Mouse (Mus musculus) thymus, adult 2 months (tissue): ENCODE results near the gene Arid3c. TPM values are rescaled to one million over a fixed set of nuclear protein-coding genes. Genes with fewer than 3 reads are reported as not detected.

Experiments
- DNase-seq: peaks from one replicate; pipeline ENCODE4 v3.0.0; 2021
- H3K27ac ChIP-seq: fragments of 200-500 bp; 2 replicates; pipeline ENCODE4 v1.5.1; 2012; ENCODE audit warnings: low read length, control low read depth; ENCODE audit not compliant: control insufficient read depth, insufficient read depth
- H3K27me3 ChIP-seq: fragments of 200-500 bp; 2 replicates; pipeline ENCODE4 v1.6.1; 2012; ENCODE audit warnings: mild to moderate bottlenecking, low read length, moderate library complexity, mixed read lengths; ENCODE audit not compliant: control insufficient read depth, insufficient read depth
- H3K36me3 ChIP-seq: fragments of 200-500 bp; 2 replicates; pipeline ENCODE4 v1.6.1; 2012; ENCODE audit warnings: mild to moderate bottlenecking, low read length, moderate library complexity; ENCODE audit not compliant: control insufficient read depth, insufficient read depth
- H3K4me1 ChIP-seq: fragments of 200-500 bp; replicated peaks from 2 replicates; pipeline ENCODE4 v1.6.1; 2012; ENCODE audit warnings: low read length; ENCODE audit not compliant: control insufficient read depth, insufficient read depth
- H3K4me3 ChIP-seq: fragments of 200-500 bp; 2 replicates; pipeline ENCODE4 v1.5.1; 2012; ENCODE audit warnings: mild to moderate bottlenecking, low read length, control low read depth, moderate library complexity; ENCODE audit not compliant: control insufficient read depth, insufficient read depth
- CTCF ChIP-seq: fragments of 200-500 bp; IDR thresholded peaks from 2 replicates; pipeline ENCODE4 v1.5.1; 2012; ENCODE audit warnings: mild to moderate bottlenecking, control low read depth, low read length, moderate library complexity, borderline replicate concordance; ENCODE audit not compliant: control insufficient read depth, poor library complexity, insufficient read depth; ENCODE audit errors: extremely low read depth
- POLR2A ChIP-seq: fragments of 200-500 bp; IDR thresholded peaks from 2 replicates; pipeline ENCODE4 v1.6.1; 2012; ENCODE audit warnings: mild to moderate bottlenecking, low read length, control low read depth, moderate library complexity; ENCODE audit not compliant: control insufficient read depth, poor library complexity, insufficient read depth; ENCODE audit errors: extremely low read depth
- WGBS: fragments of 180-500 bp; shearing (Covaris S2); methylation state at CpG from one replicate; pipeline ENCODE4 v1.1.7; 2018; 5-methylcytosine and 5-hydroxymethylcytosine counted together
- polyA plus RNA-seq: library from polyadenylated mRNA; depleted of rRNA; stranded (reverse); fragments of >200 nt; gene quantifications from 2 replicates; pipeline ENCODE4 v1.2.3, GENCODE M21; 2012

Arid3c gene
- polyA plus RNA-seq, 1 experiment, result 0.15 TPM

DNA sequence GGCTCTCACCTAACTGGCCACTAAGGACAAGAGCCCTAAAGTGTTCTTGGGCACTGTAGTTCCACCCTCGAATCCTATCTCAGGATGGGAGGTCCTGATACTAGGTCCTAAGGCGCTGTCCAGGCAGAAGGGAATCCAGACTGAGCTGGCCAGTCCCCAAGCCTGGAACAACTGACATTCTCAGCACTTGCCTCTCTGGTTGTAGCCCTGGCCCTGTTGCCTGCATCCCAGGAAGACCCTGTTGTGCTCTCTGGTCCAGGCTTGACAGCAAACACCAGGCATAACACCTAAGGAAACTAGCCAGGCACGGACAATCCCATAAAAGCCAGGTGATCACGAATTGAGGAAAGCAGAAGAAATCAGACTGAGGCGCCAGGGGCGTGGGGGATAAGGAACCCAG lies 48.2 kb downstream of the Arid3c start:
- no peak for DNase-seq
- Histone ChIP-seq H3K27ac (no peak overlapping the region), H3K4me3 (no peak overlapping the region), H3K27me3 (no peaks in the 10 kb centered on the region; the same call in 1 of the 2 replicates), H3K4me1 (no peaks in the 10 kb centered on the region), H3K36me3 (no peaks in the 10 kb centered on the region)
- TF ChIP-seq POLR2A (no peak), CTCF (no peak)
- WGBS, result 26% methylated on average over 6 of the region's 6 CpGs

GRCm38 (mm10) chr4:41681947-41682346 lies 49.0 kb downstream of the Arid3c start:
- H3K27ac ChIP-seq, result no peak overlapping the region
- TF ChIP-seq CTCF, result no peak
- TF ChIP-seq POLR2A, result no peak

DNA sequence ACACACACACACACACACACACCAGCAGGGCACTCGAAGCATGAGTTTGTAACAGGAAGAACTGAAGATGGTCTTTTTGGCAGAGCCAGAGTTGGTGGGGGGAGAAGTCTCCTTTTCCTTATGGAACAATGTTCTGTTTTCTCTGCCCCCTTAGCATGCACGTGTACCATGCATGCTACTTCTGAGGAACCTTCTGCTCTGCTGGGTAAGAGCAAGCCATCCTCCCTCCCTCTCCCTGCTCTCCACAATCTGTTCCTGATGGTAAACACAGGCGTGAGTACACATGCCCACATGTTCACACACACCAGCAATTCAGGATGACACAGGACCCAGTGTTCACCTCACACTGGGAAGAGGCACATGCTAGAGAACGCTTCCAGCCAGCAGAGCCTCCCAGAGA lies 49.8 kb downstream of the Arid3c start:
- H3K27me3 ChIP-seq, result no peaks in the 10 kb centered on the region; the same call in 1 of the 2 replicates
- 38% methylated on average over 4 of the region's 4 CpGs for WGBS

More at GRCm38 (mm10) chr4:41681947-41682346, 49.0 kb downstream of the Arid3c start:
- DNase-seq, result no peak
- no peak overlapping the region for H3K4me3 ChIP-seq
- whole genome bisulfite sequencing, result 77% methylated on average over 10 of the region's 10 CpGs
- no peaks in the 10 kb centered on the region for H3K36me3 ChIP-seq
- H3K27me3 ChIP-seq, result no peaks in the 10 kb centered on the region; the same call in 1 of the 2 replicates
- H3K4me1 ChIP-seq, result no peaks in the 10 kb centered on the region

DNA sequence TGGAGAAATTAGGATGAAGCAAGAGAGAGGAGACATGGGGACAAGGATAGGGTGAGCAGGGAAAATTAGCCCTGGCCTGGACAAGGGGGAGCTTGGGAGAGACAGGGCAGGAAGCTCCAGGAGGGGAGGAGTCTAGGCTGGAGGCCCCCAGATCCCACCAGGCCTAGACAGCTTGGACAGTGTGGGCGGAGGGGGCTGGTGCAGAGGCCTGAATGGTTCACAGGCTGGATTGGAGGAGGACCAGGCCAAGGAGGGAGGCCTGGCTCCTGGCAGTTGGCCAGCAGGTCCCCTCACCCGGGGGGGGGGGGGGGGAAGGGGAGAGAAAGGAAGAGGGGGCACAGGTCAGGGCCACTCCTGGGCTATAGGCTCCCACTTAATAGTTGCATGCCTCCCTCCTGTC lies 51.7 kb downstream of the Arid3c start:
- DNase-seq, result no peak
- Histone ChIP-seq H3K4me3 (no peak overlapping the region), H3K4me1 (no peaks in the 10 kb centered on the region), H3K36me3 (no peaks in the 10 kb centered on the region), H3K27ac (no peak overlapping the region), H3K27me3 (no peaks in the 10 kb centered on the region; the same call in 1 of the 2 replicates)
- 65% methylated on average over 2 of the region's 2 CpGs for WGBS
- TF ChIP-seq CTCF, result no peak
- no peak for TF ChIP-seq POLR2A

More for the DNA sequence above, 49.8 kb downstream of the Arid3c start:
- no peaks in the 10 kb centered on the region for H3K4me1 ChIP-seq
- no peak overlapping the region for H3K27ac ChIP-seq
- no peak overlapping the region for H3K4me3 ChIP-seq
- no peak for DNase-seq
- no peaks in the 10 kb centered on the region for H3K36me3 ChIP-seq
- TF ChIP-seq POLR2A (no peak), CTCF (no peak)

GRCm38 (mm10) chr4:41678863-41679262 lies 52.1 kb downstream of the Arid3c start:
- no peak for DNase-seq
- 90% methylated on average over 6 of the region's 6 CpGs for WGBS
- no peak overlapping the region for H3K27ac ChIP-seq
- H3K4me1 ChIP-seq, result no peaks in the 10 kb centered on the region
- H3K4me3 ChIP-seq, result no peak overlapping the region
- no peaks in the 10 kb centered on the region; the same call in 1 of the 2 replicates for H3K27me3 ChIP-seq
- TF ChIP-seq POLR2A (no peak), CTCF (no peak)
- H3K36me3 ChIP-seq, result no peaks in the 10 kb centered on the region

GRCm38 (mm10) chr4:41677006-41677629 lies 53.8 kb downstream of the Arid3c start:
- no peaks in the 10 kb centered on the region for H3K27me3 ChIP-seq
- 72% methylated on average over 13 of the region's 13 CpGs for WGBS
- H3K4me3 ChIP-seq, result no peak overlapping the region
- TF ChIP-seq POLR2A, result no peak
- no peak for TF ChIP-seq CTCF
- DNase-seq, result no peak
- H3K36me3 ChIP-seq, result no peaks in the 10 kb centered on the region
- H3K4me1 ChIP-seq, result no peaks in the 10 kb centered on the region
- H3K27ac ChIP-seq, result no peak overlapping the region
